Mouse (Mus musculus) CH12.LX (cell line): Measurements from ENCODE around the gene Twist2. TPM values are rescaled to one million over a fixed set of nuclear protein-coding genes. Genes with fewer than 3 reads are reported as not detected.

Source experiments
- DNase-seq: peaks from one replicate; pipeline ENCODE4 v3.0.0-alpha.2; 2013; ENCODE audit errors: extremely low read depth
- H3K27ac ChIP-seq: 2 replicates; pipeline ENCODE4 v1.5.1; 2012; ENCODE audit warnings: low read depth, mild to moderate bottlenecking, control low read depth, moderate library complexity; ENCODE audit not compliant: insufficient read depth
- H3K27me3 ChIP-seq: replicated peaks from 2 replicates; pipeline ENCODE3; 2012; ENCODE audit warnings: inconsistent platforms
- H3K36me3 ChIP-seq, 2 experiments: replicated peaks in 1 of 2; 2 replicates each; pipeline versions ENCODE3 to v1.6.1; 2012; ENCODE audit warnings: inconsistent platforms in 1 of 2, low read length in 1 of 2, mild to moderate bottlenecking in 1 of 2, mixed read lengths in 1 of 2, moderate library complexity in 1 of 2; ENCODE audit not compliant: control insufficient read depth in 1 of 2, insufficient read depth in 1 of 2
- H3K4me1 ChIP-seq, 2 experiments: 2 replicates each; pipeline ENCODE4 v1.6.1; 2012; ENCODE audit warnings: inconsistent platforms in 1 of 2, moderate library complexity in 1 of 2; ENCODE audit not compliant: insufficient read depth in 2 of 2, control insufficient read depth in 1 of 2
- H3K4me2 ChIP-seq: 2 replicates; pipeline ENCODE4 v1.6.1; 2012; ENCODE audit warnings: low read depth, mild to moderate bottlenecking, control low read depth; ENCODE audit not compliant: poor library complexity, insufficient read depth, severe bottlenecking
- H3K4me3 ChIP-seq, 3 experiments: fragments of 150-350 bp in 1 of 3; sonication (generic) in 1 of 3; replicated peaks in 1 of 3; 2 replicates each; pipeline versions ENCODE3 to v1.5.1; 2011 to 2012; ENCODE audit warnings: low read depth in 2 of 3, low read length in 2 of 3, mild to moderate bottlenecking in 2 of 3, moderate library complexity in 2 of 3, control low read depth in 1 of 3, improper control_type of control experiment in 1 of 3, inconsistent platforms in 1 of 3, mixed read lengths in 1 of 3; ENCODE audit not compliant: poor library complexity in 1 of 3
- H3K79me2 ChIP-seq: replicated peaks from 2 replicates; pipeline ENCODE4 v1.6.1; 2012; ENCODE audit warnings: mild to moderate bottlenecking, moderate library complexity; ENCODE audit not compliant: control insufficient read depth, poor library complexity, insufficient read depth, severe bottlenecking; ENCODE audit errors: extremely low read depth
- H3K9ac ChIP-seq: 2 replicates; pipeline ENCODE4 v1.6.1; 2012; ENCODE audit warnings: low read depth, mild to moderate bottlenecking, control low read depth, moderate library complexity; ENCODE audit not compliant: insufficient read depth
- H3K9me3 ChIP-seq: replicated peaks from 2 replicates; pipeline ENCODE3; 2012; ENCODE audit warnings: low read length, inconsistent platforms, mixed read lengths
- E2F4 ChIP-seq: IDR thresholded peaks from 2 replicates; pipeline ENCODE4 v1.6.1; 2011; ENCODE audit warnings: low read depth, low read length, improper control_type of control experiment; ENCODE audit not compliant: insufficient replicate concordance
- EP300 ChIP-seq: IDR thresholded peaks from 2 replicates; pipeline ENCODE4 v1.6.1; 2011; ENCODE audit warnings: low read length, improper control_type of control experiment
- ETS1 ChIP-seq: conservative IDR thresholded peaks from 2 replicates; pipeline ENCODE4 v1.6.1; 2012; ENCODE audit warnings: low read depth, mild to moderate bottlenecking, inconsistent platforms, low read length, improper control_type of control experiment, moderate library complexity
- HCFC1 ChIP-seq: IDR thresholded peaks from 2 replicates; pipeline ENCODE4 v1.6.1; 2012; ENCODE audit warnings: low read depth, mild to moderate bottlenecking, inconsistent platforms, low read length, improper control_type of control experiment
- JUND ChIP-seq: conservative IDR thresholded peaks from 2 replicates; pipeline ENCODE4 v1.6.1; 2011; ENCODE audit warnings: low read depth, low read length, improper control_type of control experiment
- MAX ChIP-seq: IDR thresholded peaks from 2 replicates; pipeline ENCODE4 v1.6.1; 2011; ENCODE audit warnings: low read length, improper control_type of control experiment
- MAZ ChIP-seq: IDR thresholded peaks from 2 replicates; pipeline ENCODE4 v1.6.1; 2012; ENCODE audit warnings: low read depth, mild to moderate bottlenecking, inconsistent platforms, low read length, improper control_type of control experiment, moderate library complexity
- MYC ChIP-seq: IDR thresholded peaks from 2 replicates; pipeline ENCODE4 v1.6.1; 2011; ENCODE audit warnings: low read depth, mild to moderate bottlenecking, improper control_type of control experiment, low read length
- RAD21 ChIP-seq: IDR thresholded peaks from 2 replicates; pipeline ENCODE4 v1.6.1; 2011; ENCODE audit warnings: low read depth, mild to moderate bottlenecking, low read length, improper control_type of control experiment, moderate library complexity
- SIN3A ChIP-seq: IDR thresholded peaks from 2 replicates; pipeline ENCODE4 v1.6.1; 2012; ENCODE audit warnings: low read length, improper control_type of control experiment, inconsistent platforms
- SMC3 ChIP-seq: IDR thresholded peaks from 2 replicates; pipeline ENCODE4 v1.6.1; 2011; ENCODE audit warnings: low read depth, low read length, improper control_type of control experiment
- USF1 ChIP-seq: IDR thresholded peaks from 2 replicates; pipeline ENCODE4 v1.6.1; 2014; ENCODE audit warnings: low read depth, mild to moderate bottlenecking, inconsistent platforms, low read length, improper control_type of control experiment
- ZC3H11A ChIP-seq: IDR thresholded peaks from 2 replicates; pipeline ENCODE4 v1.6.1; 2012; ENCODE audit warnings: low read depth, mild to moderate bottlenecking, inconsistent platforms, low read length, improper control_type of control experiment
- ZMIZ1 ChIP-seq: IDR thresholded peaks from 2 replicates; pipeline ENCODE4 v1.6.1; 2012; ENCODE audit warnings: low read depth, mild to moderate bottlenecking, inconsistent platforms, low read length, improper control_type of control experiment
- dilution Hi-C: fragments of 300-500 bp; cut with MboI; formaldehyde crosslinking; loops from 2 replicates; pipeline ENCODE4 v1.14.3; 2020; ENCODE audit warnings: low sequenced_read_pairs; ENCODE audit not compliant: extremely low pct_unique_long_range_greater_than_20kb, extremely low pct_ligation_motif_present
- in situ Hi-C: fragments of 300-500 bp; cut with MboI; formaldehyde crosslinking; loops from 3 replicates; pipeline ENCODE4 v1.14.3; 2019; ENCODE audit warnings: low sequenced_read_pairs, low pct_ligation_motif_present, low pct_unique_long_range_greater_than_20kb, mixed read lengths
- polyA plus RNA-seq: library from polyadenylated mRNA; unstranded; fragments of >175 nt; gene quantifications from 2 replicates; pipeline ENCODE4 v1.2.1, GENCODE M21; 2012; ENCODE audit warnings: low read depth; ENCODE audit not compliant: insufficient read length
- total RNA-seq, 2 experiments: library from RNA; depleted of rRNA; stranded (reverse); fragments of 300-350 nt in 1 of 2; fragments of >200 nt in 1 of 2; gene quantifications; 2 replicates each; pipeline ENCODE4 v1.2.3; 2012 to 2014

Gene Twist2
- total and polyA plus RNA-seq, 3 experiments: not detected

- H3K36me3 ChIP-seq: no peaks in the 10 kb centered on the region
- peaks cover 2 to 5% of the 10 kb centered on the region in 2 experiments; a peak in 2 of 4 replicates for H3K4me1 ChIP-seq
- H3K27ac ChIP-seq: no peak overlapping the region
- no peak overlapping the region for H3K4me2 ChIP-seq
- H3K27me3 ChIP-seq: peaks cover 71% of the 10 kb centered on the region
- no peaks in the 10 kb centered on the region for H3K9me3 ChIP-seq
- H3K79me2 ChIP-seq: no peaks in the 10 kb centered on the region
- dilution Hi-C loops: no loop called here
- no peak overlapping the region for H3K9ac ChIP-seq
- in situ Hi-C loops: no loop called here
- H3K4me3 ChIP-seq: no peak overlapping the region
- DNase-seq: no peak
- TF ChIP-seq MAZ: no peak
- no peak for TF ChIP-seq HCFC1
- no peak for TF ChIP-seq MYC
- TF ChIP-seq JUND: no peak
- TF ChIP-seq ZMIZ1: no peak
- no peak for TF ChIP-seq EP300
Observed at GRCm38 (mm10) chr1:91760140-91760986, 40.9 kb upstream of the Twist2 start.

GRCm38 (mm10) chr1:91762528-91763091 lies 38.7 kb upstream of the Twist2 start:
- no peak overlapping the region for H3K4me2 ChIP-seq
- no peak overlapping the region for H3K4me3 ChIP-seq
- H3K27ac ChIP-seq: no peak overlapping the region
- dilution Hi-C loops: no loop called here
- no peak overlapping the region for H3K9ac ChIP-seq
- 0 out of 4 replicates have a peak, but pooled peaks cover 0 to 3% of the 10 kb centered on the region in 2 experiments for H3K4me1 ChIP-seq
- no peaks in the 10 kb centered on the region for H3K79me2 ChIP-seq
- H3K9me3 ChIP-seq: no peaks in the 10 kb centered on the region
- peaks cover 73% of the 10 kb centered on the region for H3K27me3 ChIP-seq
- no peak for TF ChIP-seq MAX
- TF ChIP-seq ETS1: no peak
- TF ChIP-seq USF1: no peak
- no peak for TF ChIP-seq E2F4
- no peak for TF ChIP-seq MYC
- in situ Hi-C loops: no loop called here
- H3K36me3 ChIP-seq: no peaks in the 10 kb centered on the region
- DNase-seq: no peak

GRCm38 (mm10) chr1:91770221-91770624 lies 31.0 kb upstream of the Twist2 start:
- Histone ChIP-seq H3K79me2 (no peaks in the 10 kb centered on the region), H3K36me3 (no peaks in the 10 kb centered on the region), H3K4me3 (no peak overlapping the region)
- in situ Hi-C loops: no loop called here
- TF ChIP-seq SMC3 (no peak), RAD21 (no peak), SIN3A (no peak), ZC3H11A (no peak), USF1 (no peak)
- TF ChIP-seq, all 38 proteins: peak for 0
- Histone ChIP-seq H3K27ac (no peak overlapping the region), H3K9ac (no peak overlapping the region), H3K9me3 (no peaks in the 10 kb centered on the region), H3K4me1 (peaks cover 0 to 8% of the 10 kb centered on the region in 2 experiments; a peak in 1 of 4 replicates), H3K27me3 (peaks cover 60% of the 10 kb centered on the region), H3K4me2 (no peak overlapping the region)
- no peak for DNase-seq
- dilution Hi-C loops: no loop called here
